Mouse (Mus musculus): ENCODE results near the gene Gm6882. TPM values are rescaled to one million over a fixed set of nuclear protein-coding genes. Genes with fewer than 3 reads are reported as not detected.
"Not testable (repeated sequence)": the region's sequence is repeated elsewhere in the genome, so short reads cannot be mapped to it uniquely, and the experiment has no call there.

The Gm6882 gene
- not detected for total RNA-seq (2021)
- long read RNA-seq, experiment 1 = 0 reads
- long read RNA-seq, experiment 2 = 0 reads

GRCm38 (mm10) chr7:21432645-21433044 is at the start of gene Gm6882:
Gene Gm6882 (minus strand): TSS chr7:21432745.
- DNase-seq (ENCODE audit: low spot score in 2 of 2) = not testable (repeated sequence)

Other genes starting within 250 kb of the Gm6882 start
- not detected for gene Gm5157, start 242.3 kb downstream of the Gm6882 start, total RNA-seq (2021)
- gene Vmn1r124, start 172.1 kb downstream of the Gm6882 start, total RNA-seq (2021) = not detected
- gene Vmn1r125, start 160.6 kb downstream of the Gm6882 start, total RNA-seq (2021) = not detected
- gene Vmn1r126, start 131.3 kb downstream of the Gm6882 start, total RNA-seq (2021) = not detected
- not detected for gene Vmn1r127, start 112.9 kb downstream of the Gm6882 start, total RNA-seq (2021)
- not detected for gene Vmn1r128, start 83.4 kb downstream of the Gm6882 start, total RNA-seq (2021)
- not detected for gene Vmn1r129, start 71.5 kb downstream of the Gm6882 start, total RNA-seq (2021)
- not detected for gene Vmn1r130, start 79.0 kb upstream of the Gm6882 start, total RNA-seq (2021)
- not detected for gene Vmn1r131, start 113.3 kb upstream of the Gm6882 start, total RNA-seq (2021)
- gene Vmn1r132, start 181.3 kb upstream of the Gm6882 start, total RNA-seq (2021) = not detected

Measured in adrenal gland, postnatal 4 days (tissue).